Mouse (Mus musculus) embryo, embryonic 11 days (tissue): ENCODE measurements around the gene Ubxn2a.
"Not testable (repeated sequence)": the region's sequence is repeated elsewhere in the genome, so short reads cannot be mapped to it uniquely, and the experiment has no call there.

Experiments
- DNase-seq: peaks from one replicate; pipeline ENCODE4 v3.0.0-alpha.2; 2015

Ubxn2a gene

GRCm38 (mm10) chr12:4906951-4907906, at the start of gene Ubxn2a:
Gene Ubxn2a (minus strand): TSS chr12:4907705.
- DNase-seq = peak; percentile 95

DNA sequence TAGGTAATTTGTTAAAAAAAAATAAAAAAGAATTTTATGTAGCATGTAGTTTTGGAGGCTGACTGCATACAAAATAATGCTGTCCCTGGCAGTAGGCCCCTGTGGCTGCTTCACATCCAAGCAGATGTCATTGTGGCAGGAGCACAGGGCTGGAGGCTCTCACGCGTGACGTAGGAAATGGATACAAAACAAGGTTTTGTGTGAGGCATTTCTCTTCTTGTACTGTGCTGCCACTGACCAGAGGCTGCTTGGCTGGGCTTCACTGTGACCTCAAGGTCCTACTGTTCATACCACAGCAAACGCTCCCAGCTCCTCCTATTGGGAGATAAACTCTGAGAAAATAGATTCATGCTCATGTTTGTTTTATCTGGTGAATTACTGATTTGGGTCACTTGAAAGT, 45.7 kb upstream of the Ubxn2a start:
- no peak for DNase-seq

GRCm38 (mm10) chr12:4952272-4952671, 44.8 kb upstream of the Ubxn2a start:
- DNase-seq = no peak

DNA sequence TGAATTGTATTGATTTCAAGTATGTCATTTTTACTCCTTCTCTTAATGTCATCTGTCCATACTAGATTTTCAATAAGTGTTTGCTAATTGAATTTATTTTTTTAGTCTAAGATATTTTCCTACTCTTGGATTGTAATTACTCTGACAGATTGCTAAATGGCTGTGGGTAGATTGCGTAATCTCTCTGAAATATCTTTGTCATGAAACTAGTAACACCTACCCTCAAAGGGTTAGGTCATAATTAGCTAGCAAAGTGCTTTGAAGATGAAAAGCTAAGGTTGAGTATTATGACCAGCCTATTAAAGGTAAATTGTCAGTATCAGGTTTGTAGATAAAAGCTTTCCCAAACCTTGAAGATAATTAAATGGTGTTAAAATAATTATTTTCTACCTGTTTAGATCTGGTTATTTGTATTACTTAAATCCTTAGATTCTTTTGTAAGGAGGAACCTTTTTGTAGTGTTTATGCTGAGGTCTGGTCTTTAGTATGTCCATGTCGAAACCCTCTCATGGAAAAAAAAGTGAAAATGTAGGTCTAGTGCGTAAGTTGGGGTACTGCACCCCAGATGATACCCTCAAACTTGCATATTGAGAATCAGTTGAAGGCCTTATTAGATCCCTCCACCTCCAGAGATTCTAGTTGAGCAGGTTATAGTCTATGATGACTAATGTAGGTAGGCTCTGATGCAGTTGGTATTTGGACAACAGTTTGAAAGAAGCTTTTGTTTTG, 23.5 kb upstream of the Ubxn2a start:
- DNase-seq = no peak

DNA sequence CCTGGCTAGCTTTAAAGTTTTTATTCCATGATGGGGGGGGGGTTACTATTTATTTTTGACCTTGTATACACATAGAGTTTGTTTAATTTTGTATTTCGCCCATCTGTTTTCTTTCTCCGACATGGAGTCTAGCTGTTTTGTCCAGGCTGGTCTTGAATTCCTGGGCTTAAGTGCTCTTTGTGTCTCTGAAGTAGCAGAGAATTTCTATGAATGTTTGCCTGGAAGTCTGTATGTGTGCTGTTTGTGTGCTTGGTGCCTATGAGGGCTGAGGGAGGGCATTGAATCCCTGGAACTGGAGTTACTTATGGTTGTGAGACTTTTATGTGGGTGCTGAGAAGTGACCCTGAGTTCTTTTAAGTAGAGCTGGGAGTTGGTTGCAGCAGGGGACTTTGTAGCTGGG, 20.7 kb upstream of the Ubxn2a start:
- no peak for DNase-seq

DNA sequence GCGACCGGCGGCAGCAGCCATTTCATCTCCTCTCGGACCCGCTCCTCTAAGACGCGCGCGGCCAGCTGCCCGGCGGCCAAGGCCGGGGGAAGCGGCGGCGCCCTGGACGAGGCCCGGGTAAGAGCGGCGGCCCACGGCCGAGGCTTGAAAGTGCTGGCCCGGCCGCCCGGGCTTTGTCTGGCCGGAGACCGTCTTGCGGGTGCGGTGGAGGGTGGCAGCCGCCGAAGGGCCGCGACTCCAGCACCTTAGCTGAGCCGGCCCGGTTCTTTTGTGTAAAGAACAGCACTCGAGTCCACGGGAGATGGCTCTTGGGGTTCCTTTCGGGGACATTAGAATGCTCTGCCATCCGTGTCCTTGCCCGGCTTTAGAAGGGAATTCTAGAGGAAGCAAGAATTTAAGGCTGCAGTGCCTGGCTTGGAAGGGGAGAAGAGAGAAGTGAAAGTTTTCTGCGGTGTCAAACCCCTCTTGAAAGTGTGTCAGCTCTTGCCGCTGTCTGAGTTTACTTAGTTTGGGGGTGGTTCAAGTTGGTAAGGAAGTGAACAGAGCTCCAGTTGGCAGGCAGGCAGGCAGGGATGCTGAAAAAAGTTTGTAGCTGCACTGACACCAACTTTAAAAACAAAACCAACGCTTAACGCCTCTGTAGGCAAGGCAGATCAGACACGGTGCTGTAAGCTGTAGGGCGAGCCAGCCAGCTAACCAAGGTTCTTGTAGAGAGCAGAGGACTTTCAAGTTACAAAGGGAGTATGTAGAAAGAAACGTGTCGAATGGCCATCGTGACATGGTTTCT, 10.5 kb upstream of the Ubxn2a start:
- peak; percentile 76 for DNase-seq

DNA sequence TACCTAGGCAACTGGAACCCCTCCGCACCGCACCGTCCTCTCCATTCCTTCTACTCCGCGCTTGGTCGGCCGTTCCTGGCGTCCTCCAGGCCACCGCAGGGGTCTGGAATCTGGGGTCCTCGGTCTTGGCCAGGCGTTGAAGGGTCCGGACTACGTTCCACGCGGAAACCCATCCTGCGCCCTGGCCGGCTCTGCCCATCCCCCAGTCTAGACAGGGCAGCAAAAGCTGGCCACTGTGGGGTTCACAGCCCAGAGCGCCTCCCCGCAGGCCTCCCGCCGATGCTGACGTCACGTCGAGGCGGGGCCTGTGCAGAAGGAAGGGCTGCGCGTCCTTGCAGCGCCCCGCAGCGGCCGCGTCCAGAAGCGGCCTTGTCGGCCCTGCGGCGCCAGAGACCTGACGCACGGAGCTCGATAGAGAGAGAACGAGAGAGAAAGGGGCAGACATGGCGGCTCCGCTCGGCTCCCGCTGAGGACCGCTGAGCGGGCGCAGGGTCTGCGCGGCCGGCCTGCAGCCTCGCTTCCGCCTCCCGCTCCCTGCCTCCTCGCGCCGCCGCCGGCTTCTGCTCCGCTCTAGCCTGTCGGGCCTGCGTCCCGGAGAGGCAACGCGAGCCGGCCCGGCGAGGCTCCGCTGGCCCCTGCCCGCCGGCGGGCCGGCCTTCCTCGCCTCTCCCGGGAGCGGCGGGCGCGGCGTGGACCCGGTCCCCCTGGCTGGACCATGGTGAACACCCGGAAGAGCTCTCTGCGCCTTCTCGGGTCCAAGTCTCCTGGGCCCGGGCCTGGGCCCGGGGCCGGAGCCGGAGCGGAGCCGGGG, 9.7 kb upstream of the Ubxn2a start, which contains the start of gene Atad2b:
Gene Atad2b (plus strand): TSS at position 360 of the 811 bp plus-strand sequence.
- DNase-seq = peak; percentile 97

- no peak for DNase-seq
Measured at GRCm38 (mm10) chr12:4914944-4915343, 7.4 kb upstream of the Ubxn2a start.

- no peak for DNase-seq
Measured at GRCm38 (mm10) chr12:4914441-4914840, 6.9 kb upstream of the Ubxn2a start.

GRCm38 (mm10) chr12:4911716-4912115, 4.2 kb upstream of the Ubxn2a start:
- no peak for DNase-seq

GRCm38 (mm10) chr12:4910496-4910895, 3.0 kb upstream of the Ubxn2a start:
- DNase-seq = not testable (repeated sequence)

GRCm38 (mm10) chr12:4908391-4908790, 886 bp upstream of the Ubxn2a start:
- DNase-seq = no peak

GRCm38 (mm10) chr12:4906476-4906875, 1.0 kb downstream of the Ubxn2a start:
- no peak for DNase-seq

DNA sequence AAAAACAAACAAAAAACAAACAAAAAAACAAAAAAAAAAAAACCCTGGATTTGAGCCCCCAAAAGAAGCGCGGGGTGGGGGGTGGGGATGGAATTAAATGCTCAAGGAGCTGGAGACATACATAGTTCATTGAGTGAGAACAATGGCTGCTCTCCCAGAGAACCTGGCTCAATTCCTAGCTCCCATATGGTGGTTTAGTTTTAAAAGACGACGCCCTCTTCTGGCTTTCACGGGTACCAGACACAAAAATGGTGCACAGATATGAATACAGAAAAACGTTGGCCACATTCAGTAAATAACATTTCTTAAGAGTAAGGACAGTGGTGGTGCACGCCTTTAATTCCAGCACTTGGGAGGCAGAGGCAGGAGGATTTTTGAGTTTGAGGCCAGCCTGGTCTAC, 1.6 kb downstream of the Ubxn2a start:
- peak; percentile 3 for DNase-seq

DNA sequence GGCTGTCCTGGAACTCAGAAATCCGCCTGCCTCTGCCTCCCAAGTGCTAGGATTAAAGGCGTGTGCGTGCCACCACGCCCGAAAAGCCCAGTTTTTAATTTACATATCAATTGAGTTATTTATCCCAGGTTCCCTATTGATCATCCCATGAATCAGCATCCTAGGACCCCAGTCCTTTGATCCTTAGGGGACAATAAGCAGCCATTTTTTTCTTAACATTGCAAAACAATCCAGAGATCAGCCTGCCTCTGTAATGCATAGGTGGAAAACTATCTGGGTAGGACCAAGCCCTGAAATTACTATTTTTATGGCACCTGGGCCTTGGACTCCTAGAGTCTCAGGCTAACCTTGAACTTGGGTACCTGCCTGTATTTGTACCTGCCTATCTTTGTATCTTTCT, 9.5 kb downstream of the Ubxn2a start:
- no peak for DNase-seq

DNA sequence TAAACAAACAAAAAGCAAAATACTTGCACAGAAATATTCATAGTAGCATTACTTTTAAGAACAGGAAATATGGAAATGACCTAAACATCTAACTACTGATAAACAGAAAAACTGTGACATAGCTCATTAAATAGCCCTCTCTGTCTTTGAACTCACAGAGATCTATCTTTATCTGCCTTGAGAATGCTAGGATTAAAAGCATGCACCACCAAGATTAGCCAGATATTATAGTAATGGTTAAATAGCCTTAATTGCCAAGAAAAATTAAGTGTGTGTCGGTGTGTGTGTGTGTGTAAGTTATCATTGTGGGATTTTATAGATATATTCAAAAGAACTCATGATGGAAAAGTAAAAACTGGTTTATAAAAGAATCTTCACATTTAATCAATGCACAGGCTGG, 17.6 kb downstream of the Ubxn2a start:
- no peak for DNase-seq

- DNase-seq = no peak
Measured at GRCm38 (mm10) chr12:4889251-4889650, 18.3 kb downstream of the Ubxn2a start.

- no peak for DNase-seq
Measured at GRCm38 (mm10) chr12:4888739-4889138, 18.8 kb downstream of the Ubxn2a start.

DNA sequence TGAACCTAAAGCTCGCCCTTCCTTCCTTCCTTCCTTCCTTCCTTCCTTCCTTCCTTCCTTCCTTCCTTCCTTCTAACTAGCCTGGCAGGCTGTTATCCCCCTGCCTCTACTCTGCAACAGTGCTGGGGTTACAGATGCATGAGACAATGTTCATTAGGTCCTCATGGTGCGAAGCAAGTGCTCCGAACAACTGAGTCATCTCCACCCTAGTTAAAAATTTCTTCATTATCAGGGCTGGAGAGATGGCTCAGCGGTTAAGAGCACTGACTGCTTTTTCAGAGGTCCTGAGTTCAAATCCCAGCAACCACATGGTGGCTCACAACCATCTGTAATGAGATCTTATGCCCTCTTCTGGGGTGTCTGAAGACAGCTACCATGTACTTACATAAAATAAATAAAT, 20.9 kb downstream of the Ubxn2a start:
- DNase-seq = not testable (repeated sequence)

DNA sequence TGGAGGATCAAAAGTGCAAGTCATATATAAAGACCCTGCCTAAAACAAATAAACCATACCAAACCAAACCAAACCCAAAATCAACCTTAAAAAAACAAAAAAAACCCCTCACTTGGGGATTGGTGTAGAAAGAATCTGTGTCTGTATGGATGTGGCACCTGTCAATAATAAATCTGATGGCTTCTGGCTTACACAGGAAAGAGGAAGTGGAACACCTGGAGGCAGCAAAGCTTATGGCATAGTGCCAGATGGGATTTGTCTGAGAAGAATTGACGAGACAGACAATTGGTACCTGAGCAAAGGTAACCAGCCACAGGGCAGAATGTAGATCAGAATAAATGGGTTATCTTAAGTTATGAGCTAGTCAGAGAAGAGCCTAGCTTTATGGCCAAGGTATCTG, 22.4 kb downstream of the Ubxn2a start:
- DNase-seq = no peak

- DNase-seq = no peak
Measured at GRCm38 (mm10) chr12:4882086-4882485, 25.4 kb downstream of the Ubxn2a start.

DNA sequence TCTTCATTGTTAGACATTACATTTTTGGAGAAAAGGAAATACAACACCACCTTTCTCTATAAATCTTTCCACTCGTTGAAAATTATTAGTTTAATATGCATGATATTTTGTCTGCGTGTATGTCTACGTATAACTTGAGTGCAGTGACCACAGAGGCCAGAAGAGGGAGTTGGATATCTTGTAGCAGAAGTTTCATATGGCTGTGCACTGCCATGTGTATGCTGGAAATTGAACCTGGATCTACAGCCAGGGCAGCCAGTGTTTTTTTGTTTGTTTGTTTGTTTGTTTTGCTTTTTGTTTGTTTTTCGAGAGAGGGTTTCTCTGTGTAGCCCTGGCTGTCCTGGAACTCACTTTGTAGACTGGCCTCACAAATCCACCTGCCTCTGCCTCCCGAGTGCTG, 28.5 kb downstream of the Ubxn2a start:
- DNase-seq = no peak
